Mouse (Mus musculus) liver, embryonic 14.5 days (tissue): ENCODE results near the gene Nr1h2. TPM values are rescaled to one million over a fixed set of nuclear protein-coding genes. Genes with fewer than 3 reads are reported as not detected.

Experiments used
- ATAC-seq: fragments of 200-750 bp; cut with Nextera tagmentation; 2 replicates; pipeline ENCODE4 v1.8.0; 2017; ENCODE audit warnings: moderate number of reproducible peaks, mild to moderate bottlenecking, moderate library complexity; ENCODE audit not compliant: insufficient read depth
- DNase-seq, 3 experiments: peaks; one replicate each; pipeline ENCODE4 v3.0.0-alpha.2; 2012 to 2013; ENCODE audit warnings: low read depth in 3 of 3, low spot score in 3 of 3
- H3K27ac ChIP-seq: fragments of 300-500 bp; sonication (generic); 2 replicates; pipeline ENCODE4 v1.5.1; 2014; ENCODE audit warnings: moderate library complexity, mild to moderate bottlenecking, control low read depth, inconsistent platforms
- H3K27me3 ChIP-seq: fragments of 300-500 bp; sonication (generic); 2 replicates; pipeline ENCODE4 v1.6.1; 2014; ENCODE audit warnings: mild to moderate bottlenecking, low read length, moderate library complexity; ENCODE audit not compliant: control insufficient read depth, insufficient read depth
- H3K36me3 ChIP-seq: fragments of 300-500 bp; sonication (generic); replicated peaks from 2 replicates; pipeline ENCODE4 v1.6.1; 2014; ENCODE audit warnings: low read depth; ENCODE audit not compliant: control insufficient read depth, insufficient read depth
- H3K4me1 ChIP-seq, 2 experiments: fragments of 200-500 bp in 1 of 2; fragments of 300-500 bp in 1 of 2; sonication (generic) in 1 of 2; replicated peaks; 2 replicates each; pipeline ENCODE4 v1.6.1; 2012 to 2014; ENCODE audit warnings: antibody characterized with exemption in 1 of 2, inconsistent platforms in 1 of 2, low read length in 1 of 2; ENCODE audit not compliant: control insufficient read depth in 2 of 2, insufficient read depth in 2 of 2
- H3K4me2 ChIP-seq: fragments of 300-500 bp; sonication (generic); 2 replicates; pipeline ENCODE4 v1.6.1; 2014; ENCODE audit warnings: low read depth, mild to moderate bottlenecking, control low read depth, moderate library complexity
- H3K4me3 ChIP-seq, 2 experiments: fragments of 200-500 bp in 1 of 2; fragments of 300-500 bp in 1 of 2; sonication (generic) in 1 of 2; 2 replicates each; pipeline ENCODE4 v1.5.1; 2012 to 2014; ENCODE audit warnings: low read depth in 2 of 2, low read length in 2 of 2, mild to moderate bottlenecking in 2 of 2, control low read depth in 1 of 2, inconsistent platforms in 1 of 2, moderate library complexity in 1 of 2; ENCODE audit not compliant: insufficient read depth in 1 of 2
- H3K9ac ChIP-seq: fragments of 300-500 bp; sonication (generic); replicated peaks from 2 replicates; pipeline ENCODE4 v1.6.1; 2014; ENCODE audit warnings: mild to moderate bottlenecking, control low read depth, moderate library complexity
- H3K9me3 ChIP-seq: fragments of 300-500 bp; sonication (generic); 2 replicates; pipeline ENCODE4 v1.6.1; 2016; ENCODE audit warnings: low read length, mixed read lengths; ENCODE audit not compliant: control insufficient read depth
- CTCF ChIP-seq: IDR thresholded peaks from 2 replicates; pipeline ENCODE4 v1.5.1; 2016; ENCODE audit warnings: antibody characterized with exemption, low read depth, control low read depth
- EP300 ChIP-seq: IDR thresholded peaks from 2 replicates; pipeline ENCODE4 v1.6.1; 2016; ENCODE audit warnings: antibody characterized with exemption, low read depth
- WGBS: fragments of 180-500 bp; shearing (Covaris S2); extraction: QIAGEN DNeasy Blood & Tissue Kit; methylation state at CpG from one replicate; pipeline ENCODE4 v1.1.7; 2014; ENCODE audit not compliant: insufficient replicate concordance; 5-methylcytosine and 5-hydroxymethylcytosine counted together
- polyA plus RNA-seq, 2 experiments: library from polyadenylated mRNA; depleted of rRNA in 1 of 2; stranded (reverse) in 1 of 2; unstranded in 1 of 2; fragments of >200 nt; fragmentation: Nextera tagmentation in 1 of 2; extraction: Ambion mirVana in 1 of 2; gene quantifications; 2 replicates each; pipeline versions ENCODE4 v1.2.1 to v1.2.3; 2012 to 2014

Nr1h2 gene
- polyA plus RNA-seq, 2 experiments = 30.8 to 38.1 TPM

GRCm38 (mm10) chr7:44542555-44542954 is 11.2 kb downstream of the Nr1h2 start:
- no peak overlapping the region for H3K4me2 ChIP-seq
- H3K4me3 ChIP-seq = no peak overlapping the region
- H3K9ac ChIP-seq = no peak overlapping the region
- no peaks in the 10 kb centered on the region for H3K9me3 ChIP-seq
- ATAC-seq (no peak), DNase-seq (no peak)
- peaks cover 5 to 7% of the 10 kb centered on the region in 2 experiments for H3K4me1 ChIP-seq
- 87% methylated on average over 11 of the region's 11 CpGs for WGBS
- TF ChIP-seq CTCF = no peak
- no peak for TF ChIP-seq EP300
- H3K36me3 ChIP-seq = peaks cover 49% of the 10 kb centered on the region
- no peak overlapping the region for H3K27ac ChIP-seq
- H3K27me3 ChIP-seq = no peaks in the 10 kb centered on the region

DNA sequence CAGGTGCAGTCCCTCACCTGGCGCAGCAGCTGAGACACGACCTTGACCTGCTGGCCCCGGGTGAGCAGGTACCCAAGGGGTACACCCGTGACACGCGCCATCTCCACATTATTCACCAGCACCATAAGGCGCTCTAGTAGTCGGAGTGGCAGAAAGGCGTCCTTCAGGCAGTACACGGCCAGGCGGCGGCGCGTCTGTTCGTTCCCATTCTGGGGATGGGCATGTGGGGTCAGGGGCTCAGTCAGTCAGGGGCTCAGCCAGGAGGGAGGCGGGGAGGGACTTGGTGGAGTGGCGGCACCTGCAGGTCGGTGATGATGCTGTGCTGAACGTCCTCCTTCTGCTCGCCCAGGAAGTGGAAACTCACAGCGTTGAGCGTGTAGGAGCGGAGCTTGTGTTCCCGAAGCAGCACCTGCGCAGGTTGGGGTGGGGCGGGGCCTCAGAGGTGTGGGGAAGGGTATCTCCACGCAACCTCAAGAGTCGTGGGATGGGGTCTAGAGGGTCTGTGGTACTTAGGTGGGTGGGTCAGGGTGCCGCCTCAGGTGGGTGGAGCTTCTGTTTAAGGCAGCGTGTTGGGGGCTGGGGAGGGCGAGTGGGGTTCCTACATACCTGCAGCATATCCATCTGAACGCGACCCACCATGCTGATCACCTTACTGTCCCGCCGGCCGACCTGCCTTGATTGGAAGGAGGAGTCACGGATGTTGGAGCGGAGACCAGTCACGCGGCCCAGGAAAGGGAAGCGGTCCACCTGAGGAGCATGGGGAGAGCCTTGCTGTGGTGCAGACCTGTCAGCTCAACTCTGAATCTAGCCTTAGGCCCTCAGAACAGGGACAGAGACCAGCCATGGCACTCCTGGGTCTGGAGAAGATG is 14.8 kb downstream of the Nr1h2 start:
- no peak for TF ChIP-seq EP300
- TF ChIP-seq CTCF = no peak
- Histone ChIP-seq H3K36me3 (peaks cover 81% of the 10 kb centered on the region), H3K4me3 (no peak overlapping the region), H3K27ac (no peak overlapping the region), H3K27me3 (no peaks in the 10 kb centered on the region), H3K4me2 (no peak overlapping the region), H3K9ac (no peak overlapping the region), H3K9me3 (no peaks in the 10 kb centered on the region), H3K4me1 (no peaks in the 10 kb centered on the region)
- DNase-seq (no peak), ATAC-seq (no peak)
- 89% methylated on average over 41 of the region's 41 CpGs for WGBS

GRCm38 (mm10) chr7:44537496-44537895 is 16.3 kb downstream of the Nr1h2 start:
- TF ChIP-seq EP300 (no peak), CTCF (no peak)
- no peak overlapping the region for H3K4me2 ChIP-seq
- H3K4me1 ChIP-seq = no peaks in the 10 kb centered on the region
- H3K27ac ChIP-seq = no peak overlapping the region
- no peak overlapping the region for H3K9ac ChIP-seq
- ATAC-seq (no peak), DNase-seq (no peak)
- H3K36me3 ChIP-seq = peaks cover 79% of the 10 kb centered on the region
- H3K27me3 ChIP-seq = no peaks in the 10 kb centered on the region
- 87% methylated on average over 13 of the region's 13 CpGs for WGBS
- H3K4me3 ChIP-seq = no peak overlapping the region
- no peaks in the 10 kb centered on the region for H3K9me3 ChIP-seq

DNA sequence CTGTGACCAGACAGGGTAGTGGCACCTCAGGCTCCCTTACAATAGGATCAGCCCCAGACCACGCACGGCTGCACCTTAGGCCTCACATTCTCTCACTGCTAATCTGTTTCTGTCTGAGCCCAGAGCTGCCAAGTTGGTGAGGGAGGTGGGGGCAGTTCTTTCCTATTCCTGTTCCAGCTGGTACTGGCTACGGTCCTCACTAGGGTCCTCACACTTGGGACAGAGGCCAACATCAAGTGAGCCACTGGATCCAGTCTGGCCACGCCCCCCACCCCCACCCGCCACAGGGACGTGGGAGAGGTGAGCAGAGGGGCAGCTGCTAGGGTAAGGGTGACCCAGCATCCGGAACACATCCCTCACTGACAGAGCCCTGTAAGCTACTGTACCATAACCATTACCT is 16.7 kb downstream of the Nr1h2 start:
- no peaks in the 10 kb centered on the region for H3K4me1 ChIP-seq
- H3K4me3 ChIP-seq = no peak overlapping the region
- no peaks in the 10 kb centered on the region for H3K9me3 ChIP-seq
- no peak overlapping the region for H3K9ac ChIP-seq
- 75% methylated on average over 7 of the region's 7 CpGs for WGBS
- peaks cover 75% of the 10 kb centered on the region for H3K36me3 ChIP-seq
- TF ChIP-seq CTCF (no peak), EP300 (no peak)
- no peak for ATAC-seq
- H3K4me2 ChIP-seq = no peak overlapping the region
- no peaks in the 10 kb centered on the region for H3K27me3 ChIP-seq
- no peak overlapping the region for H3K27ac ChIP-seq
- DNase-seq = no peak

- TF ChIP-seq EP300 = no peak
- no peak for TF ChIP-seq CTCF
- no peak overlapping the region for H3K9ac ChIP-seq
- peaks cover 72% of the 10 kb centered on the region for H3K36me3 ChIP-seq
- no peaks in the 10 kb centered on the region for H3K4me1 ChIP-seq
- no peak for DNase-seq
- H3K4me3 ChIP-seq = no peak overlapping the region
- no peak overlapping the region for H3K4me2 ChIP-seq
- ATAC-seq = no peak
- no peaks in the 10 kb centered on the region for H3K9me3 ChIP-seq
- H3K27me3 ChIP-seq = no peaks in the 10 kb centered on the region
- 87% methylated on average over 6 of the region's 6 CpGs for WGBS
- no peak overlapping the region for H3K27ac ChIP-seq
These were observed 17.2 kb downstream of the Nr1h2 start for GRCm38 (mm10) chr7:44536590-44536968.
